Mouse (Mus musculus): ENCODE results near the gene Med8.

DNA sequence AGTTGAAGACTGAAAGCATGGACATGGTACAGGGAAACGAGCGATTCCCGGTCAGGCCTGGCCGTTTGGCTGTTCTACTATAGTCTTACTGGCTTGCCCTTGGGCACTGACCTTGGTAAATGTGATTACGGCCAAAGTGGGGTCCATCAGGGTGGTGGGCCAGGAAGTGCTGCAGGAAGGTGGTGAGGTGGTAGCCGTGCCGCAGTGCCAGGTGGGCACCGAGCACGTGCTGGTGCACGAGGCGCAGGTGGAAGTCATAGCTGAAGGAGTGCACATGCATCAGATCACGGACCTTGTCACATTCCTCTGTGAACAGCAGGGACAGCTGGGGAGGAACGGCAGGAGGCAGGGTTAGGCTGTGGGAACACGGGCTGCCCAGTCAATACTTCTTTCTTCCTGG lies 43.1 kb upstream of the Med8 start:
- TF ChIP-seq CTCF (IDR thresholded peaks at IDR 0.05) = no peak
- no peak for TF ChIP-seq EP300 (IDR thresholded peaks at IDR 0.05)

Measured in lung, postnatal 0 days (tissue).